In the genomic region with DNA sequence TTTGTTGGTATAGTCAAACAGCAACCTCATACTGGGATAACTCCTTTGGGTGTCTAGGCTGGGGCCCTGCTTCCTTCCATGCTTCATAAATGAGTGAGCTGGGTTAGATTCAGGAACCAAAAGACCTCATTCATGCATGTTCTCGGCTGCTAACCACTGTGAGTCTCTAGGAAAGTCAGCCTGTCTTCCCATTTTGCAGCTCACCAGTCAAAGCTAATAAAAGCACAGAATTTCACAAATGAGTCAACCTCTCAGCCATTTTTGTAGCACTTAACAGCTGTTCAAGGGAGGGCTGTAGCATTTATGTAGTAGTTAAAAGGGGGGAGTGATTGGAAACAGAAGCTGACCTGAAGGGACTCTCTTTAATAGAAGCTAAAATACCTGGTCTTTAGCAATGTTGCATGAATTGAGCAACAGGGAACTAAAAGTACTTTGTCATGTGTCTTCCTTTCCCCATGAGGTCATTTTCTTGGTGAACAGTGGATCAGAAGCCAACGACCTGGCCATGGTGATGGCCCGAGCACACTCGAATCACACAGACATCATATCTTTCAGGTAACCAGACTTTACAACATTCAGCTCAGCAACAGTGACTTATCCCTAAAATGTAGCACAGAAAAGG, we compare ENCODE assay signal across 38 mouse cellular contexts. TPM values are rescaled to one million over a fixed set of nuclear protein-coding genes. Genes with fewer than 3 reads are reported as not detected.
DNase-seq lines count a peak whose midpoint lies in the region; ATAC-seq and TF ChIP-seq lines count a peak whose summit lies in the region.
"Had no signal": no experiment of that assay in that cellular context is flagged by ENCODE, and none has a peak within 500 bp of the region (broad histone marks: within the 10 kb centered on the region; RNA-seq: fewer than 3 reads in every experiment).

No protein-coding gene starts in this region.

- whole genome bisulfite sequencing in liver, adult 2 months: 30% methylated on average over 4 of the region's 4 CpGs
- WGBS in limb, embryonic 13.5 days: 44% methylated on average over 4 of the region's 4 CpGs

- no peaks in the 10 kb centered on the region for H3K27me3 ChIP-seq in liver, adult 2 months (ENCODE audit: control insufficient read depth, insufficient read depth, low read length)
- no peaks in the 10 kb centered on the region for H3K27me3 ChIP-seq in CH12.LX (replicated peaks)
- H3K27me3 ChIP-seq in limb, embryonic 13.5 days: no peaks in the 10 kb centered on the region
- H3K27me3 ChIP-seq: embryonic facial prominence, embryonic 15.5 days; forebrain, embryonic 12.5 days; heart, embryonic 12.5 days; lung, embryonic 15.5 days; midbrain, embryonic 15.5 days had no signal

- TF ChIP-seq EP300 in CH12.LX (IDR thresholded peaks at IDR 0.05; ENCODE audit: low read length): peak; percentile 76

- DNase-seq in layer of hippocampus, adult 9-11 months: peak; percentile 13
- no peak for DNase-seq in layer of hippocampus, adult 2 months (ENCODE audit: low spot score in 2 of 2)
- DNase-seq in liver, adult 2 months (ENCODE audit: extremely low read depth, low read depth, low spot score): peak; percentile 97
- DNase-seq in liver: no peak
- DNase-seq in CH12.LX (ENCODE audit: extremely low read depth): peak; percentile 58
- no peak for DNase-seq in cerebellum, adult 9-11 months
- DNase-seq in thymus, postnatal 10 days (ENCODE audit: low spot score in 2 of 2): no peak
- DNase-seq: adrenal gland, postnatal 36 days; cerebellum, adult 2 months; cerebellum, postnatal 25 days; forebrain, postnatal 0 days; gastrocnemius, postnatal 25 days; heart, adult 11 months; kidney, adult 9 months; kidney, postnatal 10 days; thymus, postnatal 14 days had no signal

- H3K9me3 ChIP-seq in CH12.LX (replicated peaks; ENCODE audit: low read length): no peaks in the 10 kb centered on the region
- no peaks in the 10 kb centered on the region for H3K9me3 ChIP-seq in limb, embryonic 13.5 days
- H3K9me3 ChIP-seq: embryonic facial prominence, embryonic 10.5 days; embryonic facial prominence, embryonic 15.5 days; forebrain, embryonic 12.5 days; heart, embryonic 12.5 days; lung, embryonic 15.5 days; midbrain, embryonic 10.5 days; midbrain, embryonic 15.5 days had no signal

- H3K9ac ChIP-seq in liver, adult 2 months (ENCODE audit: low read depth, low read length): peak overlapping the region; percentile 59
- H3K9ac ChIP-seq in CH12.LX (ENCODE audit: insufficient read depth, low read depth): no peak overlapping the region
- no peak overlapping the region for H3K9ac ChIP-seq in limb, embryonic 13.5 days
- H3K9ac ChIP-seq: embryonic facial prominence, embryonic 15.5 days; forebrain, embryonic 12.5 days; forebrain, postnatal 0 days; heart, embryonic 12.5 days; hindbrain, embryonic 14.5 days; liver, embryonic 14.5 days; lung, embryonic 15.5 days; midbrain, embryonic 15.5 days had no signal

- H3K4me2 ChIP-seq in CH12.LX (ENCODE audit: insufficient read depth, low read depth, poor library complexity, severe bottlenecking): 0 out of 2 replicates have a peak overlapping the region, but pooled peaks have one; percentile 1
- H3K4me2 ChIP-seq in limb, embryonic 13.5 days (replicated peaks): no peak overlapping the region
- H3K4me2 ChIP-seq: embryonic facial prominence, embryonic 15.5 days; forebrain, embryonic 12.5 days; heart, embryonic 12.5 days; hindbrain, embryonic 14.5 days; lung, embryonic 15.5 days; midbrain, embryonic 15.5 days had no signal

- no peak overlapping the region for H3K27ac ChIP-seq in layer of hippocampus, adult 2 months
- H3K27ac ChIP-seq in liver, adult 2 months (replicated peaks; ENCODE audit: insufficient read depth, low read depth, low read length): peak overlapping the region; percentile 97
- H3K27ac ChIP-seq in CH12.LX (ENCODE audit: insufficient read depth, low read depth): no peak overlapping the region
- H3K27ac ChIP-seq in limb, embryonic 13.5 days: no peak overlapping the region
- H3K27ac ChIP-seq: embryonic facial prominence, embryonic 10.5 days; embryonic facial prominence, embryonic 15.5 days; forebrain, embryonic 12.5 days; hindbrain, embryonic 14.5 days; liver, embryonic 14.5 days; lung, embryonic 15.5 days; midbrain, embryonic 10.5 days; midbrain, embryonic 15.5 days had no signal

- H3K79me2 ChIP-seq in liver, adult 2 months (ENCODE audit: control insufficient read depth, insufficient read depth, low read length): no peaks in the 10 kb centered on the region
- no peaks in the 10 kb centered on the region for H3K79me2 ChIP-seq in CH12.LX (replicated peaks; ENCODE audit: control insufficient read depth, extremely low read depth, insufficient read depth, poor library complexity, severe bottlenecking)

- H3K4me1 ChIP-seq in liver, adult 2 months (ENCODE audit: control insufficient read depth, insufficient read depth, low read length): peaks cover 30% of the 10 kb centered on the region
- peaks cover 0 to 15% of the 10 kb centered on the region in 2 experiments; a peak in 2 of 4 replicates for H3K4me1 ChIP-seq in CH12.LX (ENCODE audit: control insufficient read depth in 1 of 2, insufficient read depth in 2 of 2)
- no peaks in the 10 kb centered on the region for H3K4me1 ChIP-seq in limb, embryonic 13.5 days
- H3K4me1 ChIP-seq: embryonic facial prominence, embryonic 10.5 days; forebrain, embryonic 12.5 days; lung, embryonic 15.5 days; midbrain, embryonic 10.5 days; midbrain, embryonic 15.5 days had no signal

- dilution Hi-C loops in CH12.LX (cut with MboI; ENCODE audit: extremely low pct_ligation_motif_present, extremely low pct_unique_long_range_greater_than_20kb, low sequenced_read_pairs): no loop called here

- peaks cover 16% of the 10 kb centered on the region for H3K36me3 ChIP-seq in liver, adult 2 months (ENCODE audit: control insufficient read depth, insufficient read depth, low read length)
- H3K36me3 ChIP-seq in CH12.LX (replicated peaks in 1 of 2; ENCODE audit: control insufficient read depth in 1 of 2, insufficient read depth in 1 of 2, low read length in 1 of 2): no peaks in the 10 kb centered on the region
- no peaks in the 10 kb centered on the region for H3K36me3 ChIP-seq in limb, embryonic 13.5 days
- H3K36me3 ChIP-seq: embryonic facial prominence, embryonic 10.5 days; embryonic facial prominence, embryonic 15.5 days; forebrain, embryonic 12.5 days; heart, embryonic 12.5 days; lung, embryonic 15.5 days; midbrain, embryonic 10.5 days; midbrain, embryonic 15.5 days had no signal

- peak; percentile 48; the same call in 1 of the 2 replicates for ATAC-seq in limb, embryonic 13.5 days (ENCODE audit: low FRiP score, low read depth)
- ATAC-seq: forebrain, postnatal 0 days; intestine, postnatal 0 days; midbrain, embryonic 15.5 days had no signal

- in situ Hi-C loops in CH12.LX (cut with MboI; ENCODE audit: low pct_ligation_motif_present, low pct_unique_long_range_greater_than_20kb, low sequenced_read_pairs): no loop called here

- TF ChIP-seq CTCF in layer of hippocampus, adult 2 months (conservative IDR thresholded peaks at IDR 0.05): no peak
- TF ChIP-seq CTCF in liver, adult 2 months (IDR thresholded peaks at IDR 0.05; ENCODE audit: low read depth, low read length): no peak
- no peak for TF ChIP-seq CTCF in CH12.LX (conservative IDR thresholded peaks at IDR 0.05 in 1 of 2, IDR thresholded peaks at IDR 0.05 in 1 of 2; ENCODE audit: low read depth in 2 of 2, low read length in 2 of 2)

- TF ChIP-seq RAD21 in CH12.LX (IDR thresholded peaks at IDR 0.05; ENCODE audit: low read depth, low read length): no peak; the same call in 1 of the 2 replicates

- no peak overlapping the region for H3K4me3 ChIP-seq in layer of hippocampus, adult 2 months
- H3K4me3 ChIP-seq in liver, adult 2 months (ENCODE audit: insufficient read depth, low read depth, low read length): no peak overlapping the region
- no peak overlapping the region for H3K4me3 ChIP-seq in CH12.LX (replicated peaks in 1 of 3; ENCODE audit: low read depth in 2 of 3, low read length in 2 of 3, poor library complexity in 1 of 3)
- H3K4me3 ChIP-seq in limb, embryonic 13.5 days: no peak overlapping the region
- H3K4me3 ChIP-seq: embryonic facial prominence, embryonic 10.5 days; embryonic facial prominence, embryonic 15.5 days; forebrain, embryonic 12.5 days; heart, embryonic 12.5 days; lung, embryonic 15.5 days; midbrain, embryonic 10.5 days; midbrain, embryonic 15.5 days had no signal

- no peak for TF ChIP-seq POLR2A in liver, adult 2 months (IDR thresholded peaks at IDR 0.05; ENCODE audit: extremely low read depth, insufficient read depth, low read length)
- no peak for TF ChIP-seq POLR2A in CH12.LX (IDR thresholded peaks at IDR 0.05; ENCODE audit: low read depth, low read length)

TF ChIP-seq in CH12.LX, 34 proteins besides CTCF, POLR2A, EP300 and RAD21 (continues in another document):
- TF ChIP-seq ZC3H11A (IDR thresholded peaks at IDR 0.05; ENCODE audit: low read depth, low read length): no peak
- TF ChIP-seq ZNF384 (IDR thresholded peaks at IDR 0.05; ENCODE audit: low read depth, low read length): no peak
- TF ChIP-seq E2F4 (IDR thresholded peaks at IDR 0.05; ENCODE audit: insufficient replicate concordance, low read depth, low read length): no peak
- no peak for TF ChIP-seq KAT2A (IDR thresholded peaks at IDR 0.05; ENCODE audit: insufficient replicate concordance, low read length)
- 0 out of 2 replicates have a peak, but pooled peaks have one; percentile 29 for TF ChIP-seq TCF12 (IDR thresholded peaks at IDR 0.05; ENCODE audit: low read depth, low read length)
- 0 out of 2 replicates have a peak, but pooled peaks have one; percentile 32 for TF ChIP-seq MAX (IDR thresholded peaks at IDR 0.05; ENCODE audit: low read length)
- TF ChIP-seq NRF1 (IDR thresholded peaks at IDR 0.05; ENCODE audit: low read depth, low read length): no peak
- TF ChIP-seq MYC (IDR thresholded peaks at IDR 0.05; ENCODE audit: low read depth, low read length): peak; percentile 43; the same call in 1 of the 2 replicates
- TF ChIP-seq SIN3A (IDR thresholded peaks at IDR 0.05; ENCODE audit: low read length): 0 out of 2 replicates have a peak, but pooled peaks have one; percentile 44
- no peak for TF ChIP-seq ELF1 (IDR thresholded peaks at IDR 0.05; ENCODE audit: low read depth, low read length)

RNA-seq across cellular contexts. Expression of a gene that starts 20.1 kb away (rescaled TPM):
- not detected for total RNA-seq in layer of hippocampus, adult 2 months (2021)
- 123 and 136 TPM in 2 replicates for total RNA-seq in liver, adult 2 months (2014; rRNA removed)
- polyA plus RNA-seq in liver, adult 2 months (2012; rRNA removed): 58.0 and 66.4 TPM in 2 replicates
- total RNA-seq in CH12.LX (2012; rRNA removed) (not detected in 2 replicates), CH12.LX (2014; rRNA removed) (0.16 TPM in 1 of 2 replicates, not detected in the other)
- polyA plus RNA-seq in CH12.LX (2012; ENCODE audit: insufficient read length, low read depth): 0.14 TPM in 1 of 2 replicates, not detected in the other
- not detected in 2 replicates for polyA plus RNA-seq in limb, embryonic 13.5 days (2015; fragmentation: Nextera tagmentation; extraction: Ambion mirVana)
- total RNA-seq: forebrain, postnatal 0 days; gastrocnemius, adult 18-20 months; gastrocnemius, postnatal 25 days; hematopoietic stem cell, adult 5-6 weeks; layer of hippocampus, postnatal 14 days; left cerebral cortex, postnatal 10 days; megakaryocyte progenitor cell, adult 5-6 weeks; neutrophil, adult 5-6 weeks had no signal
- polyA plus RNA-seq: cerebellum, adult 2 months; embryonic facial prominence, embryonic 10.5 days; embryonic facial prominence, embryonic 15.5 days; forebrain, embryonic 12.5 days; forebrain, postnatal 0 days; heart, embryonic 12.5 days; heart, postnatal 0 days; hindbrain, embryonic 14.5 days; lung, embryonic 15.5 days; midbrain, embryonic 10.5 days; midbrain, embryonic 15.5 days; neural tube, embryonic 11.5 days; stomach, embryonic 14.5 days had no signal

RNA-seq across cellular contexts. Expression of a gene that starts 53.3 kb away (rescaled TPM):
- total RNA-seq in layer of hippocampus, adult 2 months (2021): not detected
- total RNA-seq in liver, adult 2 months (2014; rRNA removed): 1.4 and 1.9 TPM in 2 replicates
- polyA plus RNA-seq in liver, adult 2 months (2012; rRNA removed): 0.59 TPM in 1 of 2 replicates, not detected in the other
- not detected in 2 replicates for total RNA-seq in CH12.LX (2012; rRNA removed)
- not detected in 2 replicates for total RNA-seq in CH12.LX (2014; rRNA removed)
- polyA plus RNA-seq in CH12.LX (2012; ENCODE audit: insufficient read length, low read depth): not detected in 2 replicates
- not detected in 2 replicates for polyA plus RNA-seq in limb, embryonic 13.5 days (2015; fragmentation: Nextera tagmentation; extraction: Ambion mirVana)
- total RNA-seq: adrenal gland, postnatal 36 days; forebrain, postnatal 0 days; gastrocnemius, adult 18-20 months; gastrocnemius, postnatal 25 days; hematopoietic stem cell, adult 5-6 weeks; layer of hippocampus, postnatal 14 days; left cerebral cortex, postnatal 10 days; megakaryocyte progenitor cell, adult 5-6 weeks; neutrophil, adult 5-6 weeks had no signal
- polyA plus RNA-seq: cerebellum, adult 2 months; embryonic facial prominence, embryonic 10.5 days; embryonic facial prominence, embryonic 15.5 days; forebrain, embryonic 12.5 days; forebrain, postnatal 0 days; heart, embryonic 12.5 days; heart, postnatal 0 days; hindbrain, embryonic 14.5 days; intestine, postnatal 0 days; large intestine, adult 2 months; liver, embryonic 14.5 days; lung, embryonic 15.5 days; midbrain, embryonic 10.5 days; midbrain, embryonic 15.5 days; neural tube, embryonic 11.5 days; small intestine, adult 2 months; stomach, embryonic 14.5 days had no signal

Comparison
In these comparisons a context has a peak if more than half of its experiments do, and no peak if none do; other contexts are left out.
1. DNase-seq: peak in layer of hippocampus, adult 9-11 months (single experiment), liver, adult 2 months (single experiment) and CH12.LX (single experiment); none in layer of hippocampus, adult 2 months (0 of 2), liver (single experiment), cerebellum, adult 9-11 months (single experiment) and thymus, postnatal 10 days (0 of 2).
2. RNA of a gene that starts 20.1 kb away (total RNA-seq): 123 to 136 TPM in liver, adult 2 months; not detected in layer of hippocampus, adult 2 months and 0.16 TPM in CH12.LX; every median in the first group is over 100 times any median in the second.